Mouse (Mus musculus): ENCODE results near the gene Ank2.
A peak's percentile ranks its signal among the peaks of the same experiment; 100 is the strongest.
"Not testable (repeated sequence)": the region's sequence is repeated elsewhere in the genome, so short reads cannot be mapped to it uniquely, and the experiment has no call there.

Gene Ank2

GRCm38 (mm10) chr3:127481658-127482057 lies 17.5 kb downstream of the Ank2 start:
- DNase-seq (ENCODE audit: low read depth) = no peak

GRCm38 (mm10) chr3:127480369-127480768 lies 18.8 kb downstream of the Ank2 start:
- DNase-seq (ENCODE audit: low read depth) = not testable (repeated sequence)

GRCm38 (mm10) chr3:127474115-127474514 lies 25.0 kb downstream of the Ank2 start:
- no peak for DNase-seq (ENCODE audit: low read depth)

GRCm38 (mm10) chr3:127469164-127469752 lies 29.9 kb downstream of the Ank2 start:
- no peak for DNase-seq (ENCODE audit: low read depth)

GRCm38 (mm10) chr3:127468569-127468968 lies 30.6 kb downstream of the Ank2 start:
- DNase-seq (ENCODE audit: low read depth) = no peak

DNA sequence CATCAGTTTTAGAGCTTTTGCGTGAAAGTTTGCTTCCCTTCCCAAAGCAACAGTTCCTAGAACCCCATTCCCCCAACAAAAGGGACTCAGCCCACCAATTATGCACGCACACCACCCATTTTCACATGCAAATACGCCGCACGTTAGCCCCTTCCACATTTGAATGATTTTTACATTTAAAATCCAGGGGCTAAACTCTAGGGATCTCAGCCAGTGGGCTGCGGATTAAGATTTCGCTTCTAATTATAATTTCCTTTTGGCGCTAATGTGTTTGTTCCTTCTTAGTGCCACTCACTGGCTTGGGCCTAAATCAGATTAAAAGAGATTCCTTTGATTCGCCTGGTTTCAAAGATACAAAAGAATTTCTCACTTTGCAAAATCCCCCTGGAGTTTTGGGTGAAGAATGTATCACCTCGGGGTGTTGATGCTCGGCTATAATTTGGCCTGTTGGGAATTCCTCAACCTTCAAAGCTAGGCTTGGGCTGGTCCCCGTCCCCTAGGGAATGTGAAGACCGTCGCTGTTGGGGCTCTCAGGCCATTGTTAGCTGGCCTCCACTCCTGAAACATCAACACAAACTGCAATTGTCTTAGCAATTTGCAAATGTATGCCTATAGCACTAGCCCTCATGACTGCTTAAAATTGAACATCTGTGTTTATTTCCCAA lies 35.2 kb downstream of the Ank2 start:
- no peak for DNase-seq (ENCODE audit: low read depth)

GRCm38 (mm10) chr3:127463165-127463564 lies 36.0 kb downstream of the Ank2 start:
- DNase-seq (ENCODE audit: low read depth) = no peak

DNA sequence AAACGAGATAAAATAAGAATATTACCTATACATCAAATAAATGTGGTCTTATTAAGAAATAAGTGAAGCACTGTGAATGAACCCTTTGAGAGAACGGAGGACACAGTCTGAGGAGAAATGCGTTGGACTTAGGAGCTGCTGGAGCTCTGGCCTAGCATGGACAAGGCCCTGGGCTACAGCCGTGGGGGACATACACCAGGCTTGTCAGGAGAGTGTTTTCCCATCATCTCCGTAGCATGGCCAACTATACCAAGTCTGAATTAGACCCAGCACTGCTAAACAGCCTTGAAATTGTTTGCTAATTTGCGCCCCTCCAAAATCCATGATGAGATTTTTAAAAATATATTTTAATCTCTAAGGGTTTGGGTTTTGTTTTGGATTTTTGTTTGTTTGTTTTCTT lies 36.7 kb downstream of the Ank2 start:
- DNase-seq (ENCODE audit: low read depth) = no peak

DNA sequence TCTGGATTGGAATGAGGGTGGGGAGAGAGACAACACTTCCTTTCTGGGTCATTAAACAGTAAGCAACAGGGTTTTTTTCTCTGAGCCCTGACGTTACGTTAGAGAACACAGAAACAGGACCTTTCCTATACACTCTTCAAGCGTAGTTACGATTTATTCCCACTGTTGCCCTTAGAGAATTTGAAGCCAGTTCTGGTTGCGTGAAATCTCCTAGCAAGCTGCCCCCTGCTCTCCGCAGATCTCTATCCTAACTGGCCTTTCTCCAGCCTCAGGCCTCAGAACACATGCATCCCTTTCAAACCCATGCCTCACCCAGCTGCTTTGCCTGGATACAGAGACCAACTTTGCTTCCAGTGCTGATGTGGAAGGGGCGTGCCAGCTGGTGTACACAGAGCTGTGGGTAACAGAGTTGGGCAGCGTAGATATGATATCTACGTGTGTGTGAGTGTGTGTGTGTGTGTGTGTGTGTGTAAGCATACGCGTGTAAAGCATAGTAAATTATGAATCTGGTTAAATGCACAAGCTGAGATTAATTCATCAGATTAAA lies 38.2 kb downstream of the Ank2 start:
- DNase-seq (ENCODE audit: low read depth) = no peak

GRCm38 (mm10) chr3:127459858-127460257 lies 39.3 kb downstream of the Ank2 start:
- no peak for DNase-seq (ENCODE audit: low read depth)

DNA sequence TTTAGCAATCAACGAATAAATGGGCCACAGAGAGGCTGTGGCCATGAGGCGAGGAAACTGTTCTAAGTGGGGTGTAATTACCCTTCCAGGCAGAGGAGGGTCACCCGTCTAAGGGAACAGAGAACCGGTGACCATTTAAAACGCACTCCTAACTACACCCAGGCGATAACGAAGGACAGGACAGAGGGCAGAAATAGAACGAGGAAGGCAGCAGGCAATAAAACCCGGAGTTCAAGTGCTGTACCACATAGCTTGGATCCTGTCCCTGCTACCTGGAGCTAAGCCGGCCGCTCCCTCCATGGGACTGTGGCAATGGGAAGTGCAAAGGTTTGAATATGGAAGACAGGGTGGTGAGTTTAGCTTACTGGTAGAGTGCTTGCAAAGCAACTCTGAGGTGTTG lies 40.2 kb downstream of the Ank2 start:
- DNase-seq (ENCODE audit: low read depth) = no peak

DNA sequence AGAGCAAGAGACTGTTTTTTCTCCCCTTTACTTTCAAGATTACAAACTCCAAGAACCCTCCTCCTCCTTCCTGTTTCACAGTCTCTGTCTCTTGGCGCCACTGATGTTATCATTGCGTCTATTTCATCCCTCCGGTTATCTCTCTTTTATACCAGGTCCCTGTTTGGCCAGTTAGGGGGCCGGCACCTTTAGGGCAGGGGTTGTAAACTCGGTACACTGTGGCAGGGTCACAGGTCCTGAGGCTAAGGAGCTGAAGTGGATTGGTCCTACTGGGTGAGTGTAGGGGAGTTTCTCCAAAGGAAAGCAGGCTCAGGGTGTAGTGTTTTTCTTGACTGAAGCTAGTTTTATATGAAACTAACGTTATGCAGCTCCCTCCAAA lies 40.7 kb downstream of the Ank2 start:
- DNase-seq (ENCODE audit: low read depth) = no peak

GRCm38 (mm10) chr3:127457761-127458419 lies 41.3 kb downstream of the Ank2 start:
- DNase-seq (ENCODE audit: low read depth) = no peak

GRCm38 (mm10) chr3:127453738-127454137 lies 45.4 kb downstream of the Ank2 start:
- no peak for DNase-seq (ENCODE audit: low read depth)

DNA sequence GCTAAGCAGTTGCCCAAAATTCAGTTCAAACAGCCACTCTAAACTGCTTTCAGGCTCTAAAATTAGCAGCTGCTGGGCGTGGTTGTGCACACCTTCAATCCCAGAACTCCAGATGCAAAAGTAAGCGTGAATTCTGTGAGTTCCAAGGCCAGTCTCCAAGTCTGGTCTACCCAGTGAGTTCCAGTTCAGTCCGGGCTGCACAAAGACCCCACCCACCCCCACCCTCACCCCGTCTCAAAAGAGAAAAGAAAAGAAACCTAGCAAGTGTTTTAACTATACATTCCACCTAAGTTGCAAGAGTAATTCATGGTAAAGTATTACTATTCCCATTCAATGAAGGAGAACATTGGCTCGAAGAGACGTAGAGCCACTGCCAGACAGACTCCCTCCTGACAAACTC lies 45.9 kb downstream of the Ank2 start:
- DNase-seq (ENCODE audit: low read depth) = no peak

DNA sequence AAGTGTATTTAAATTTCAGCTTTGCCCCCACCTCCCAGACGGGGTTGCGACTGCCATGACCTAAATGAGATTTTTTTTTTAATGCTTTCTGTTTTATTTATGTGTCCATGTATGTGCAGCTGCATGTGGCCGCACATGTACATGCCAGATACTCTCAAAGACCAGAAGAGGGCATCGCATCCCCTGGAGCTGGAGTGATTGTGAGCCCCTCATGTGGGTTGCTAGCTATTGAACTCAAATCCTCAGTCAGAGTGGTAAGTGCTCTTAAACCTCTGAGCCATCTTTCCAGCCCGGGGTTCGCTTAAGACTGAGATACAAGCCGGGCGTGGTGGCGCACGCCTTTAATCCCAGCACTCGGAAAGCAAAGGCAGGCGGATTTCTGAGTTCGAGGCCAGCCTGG lies 46.9 kb downstream of the Ank2 start:
- no peak for DNase-seq (ENCODE audit: low read depth)

DNA sequence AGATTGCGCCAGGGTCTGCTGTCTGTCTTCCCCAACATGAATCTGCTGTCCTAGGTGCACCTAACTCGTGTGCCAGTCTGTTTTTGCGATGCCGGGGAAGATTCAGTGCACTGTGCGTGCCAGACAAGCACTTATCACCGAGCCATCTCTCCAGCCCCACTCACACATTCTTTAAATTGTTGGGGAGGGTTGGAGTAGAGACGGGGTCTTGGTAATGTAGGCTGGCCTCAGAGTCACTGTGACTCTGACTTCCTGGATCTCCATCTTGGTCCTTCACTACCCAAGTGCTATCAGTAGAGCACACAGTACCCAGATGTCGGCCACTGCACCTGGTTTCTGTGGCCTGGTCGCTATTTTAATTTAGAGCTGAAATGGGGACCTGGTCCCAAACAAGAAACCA lies 47.4 kb downstream of the Ank2 start:
- no peak for DNase-seq (ENCODE audit: low read depth)

DNA sequence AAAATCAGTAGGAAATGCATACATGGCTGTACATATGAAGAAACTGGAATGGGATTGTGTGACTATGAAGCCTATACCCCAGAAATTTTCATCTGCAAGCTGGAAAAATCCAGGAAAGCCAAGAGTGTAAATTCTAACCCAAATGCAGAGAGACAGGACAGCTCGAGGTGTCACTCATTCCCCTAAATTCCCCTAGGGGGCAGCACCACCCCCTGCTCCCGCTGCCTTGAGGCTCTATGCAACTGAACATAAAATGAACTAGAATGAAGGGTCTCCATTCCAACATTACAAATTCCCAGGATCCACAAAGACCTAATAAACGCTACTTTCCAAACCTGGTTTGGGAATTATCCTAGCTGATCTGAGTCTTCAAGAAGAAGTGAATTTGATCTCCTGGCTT lies 48.1 kb downstream of the Ank2 start:
- DNase-seq (ENCODE audit: low read depth) = no peak

- DNase-seq (ENCODE audit: low read depth) = peak; percentile 26
Measured at GRCm38 (mm10) chr3:127446173-127446572, 53.0 kb downstream of the Ank2 start.

- no peak for DNase-seq (ENCODE audit: low read depth)
Measured at GRCm38 (mm10) chr3:127433291-127433690, 65.9 kb downstream of the Ank2 start.

GRCm38 (mm10) chr3:127429866-127430265 lies 69.3 kb downstream of the Ank2 start:
- no peak for DNase-seq (ENCODE audit: low read depth)

- no peak for DNase-seq (ENCODE audit: low read depth)
Measured at GRCm38 (mm10) chr3:127428527-127428926, 70.6 kb downstream of the Ank2 start.

GRCm38 (mm10) chr3:127416950-127417349 lies 82.2 kb downstream of the Ank2 start:
- DNase-seq (ENCODE audit: low read depth) = no peak
